Mouse (Mus musculus) lung, postnatal 0 days (tissue): Measurements from ENCODE around the gene Rtl6.

ENCODE experiments used
- CTCF ChIP-seq: IDR thresholded peaks from 2 replicates; pipeline ENCODE4 v1.5.1; 2016; ENCODE audit warnings: antibody characterized with exemption, mild to moderate bottlenecking
- EP300 ChIP-seq: IDR thresholded peaks from 2 replicates; pipeline ENCODE4 v1.6.1; 2016; ENCODE audit warnings: antibody characterized with exemption, mild to moderate bottlenecking, control low read depth

GRCm38 (mm10) chr15:84504895-84505294 lies 52.7 kb downstream of the Rtl6 start:
- TF ChIP-seq EP300, result no peak
- no peak for TF ChIP-seq CTCF
